Mouse (Mus musculus): ENCODE measurements around the gene Smchd1.

- TF ChIP-seq CTCF (IDR thresholded peaks at IDR 0.05; ENCODE audit: extremely low read depth, insufficient read length, insufficient replicate concordance, low read depth, low read length) (no peak), POLR2A (IDR thresholded peaks at IDR 0.05; ENCODE audit: low read depth, low read length) (no peak)
These were observed 97.2 kb downstream of the Smchd1 start for GRCm38 (mm10) chr17:71377901-71378300.
